Mouse (Mus musculus) brain, embryonic 14.5 days (tissue): ENCODE measurements around the gene Syk. TPM values are rescaled to one million over a fixed set of nuclear protein-coding genes. Genes with fewer than 3 reads are reported as not detected.

Experiments
- DNase-seq: peaks from one replicate; pipeline ENCODE4 v3.0.0-alpha.2; 2011; ENCODE audit warnings: low read depth
- CTCF ChIP-seq: fragments of 200-500 bp; IDR thresholded peaks from 2 replicates; pipeline ENCODE4 v1.5.1; 2012; ENCODE audit warnings: inconsistent platforms, mild to moderate bottlenecking, moderate library complexity, borderline replicate concordance; ENCODE audit not compliant: insufficient read depth, insufficient read length; ENCODE audit errors: extremely low read depth
- POLR2A ChIP-seq: fragments of 200-500 bp; IDR thresholded peaks from 2 replicates; pipeline ENCODE4 v1.6.1; 2012; ENCODE audit warnings: mild to moderate bottlenecking, inconsistent platforms, borderline replicate concordance; ENCODE audit not compliant: poor library complexity, insufficient read depth, insufficient read length, severe bottlenecking; ENCODE audit errors: extremely low read depth
- polyA plus RNA-seq: library from polyadenylated mRNA; depleted of rRNA; stranded (reverse); fragments of >200 nt; gene quantifications from 2 replicates; pipeline ENCODE4 v1.2.3, GENCODE M21; 2012

The Syk gene
- polyA plus RNA-seq, 1 experiment = 2.6 TPM

- TF ChIP-seq POLR2A = no peak
- TF ChIP-seq CTCF = no peak
- DNase-seq = no peak
These were observed 53.3 kb downstream of the Syk start for GRCm38 (mm10) chr13:52636176-52636748.

GRCm38 (mm10) chr13:52646566-52646965 is 63.6 kb downstream of the Syk start:
- DNase-seq = no peak
- TF ChIP-seq POLR2A (no peak), CTCF (no peak)

- DNase-seq = no peak
- no peak for TF ChIP-seq POLR2A
These were observed 65.2 kb downstream of the Syk start for GRCm38 (mm10) chr13:52647996-52648712.

GRCm38 (mm10) chr13:52649791-52650418 is 66.9 kb downstream of the Syk start:
- DNase-seq = no peak
- TF ChIP-seq POLR2A = no peak
- no peak for TF ChIP-seq CTCF

DNA sequence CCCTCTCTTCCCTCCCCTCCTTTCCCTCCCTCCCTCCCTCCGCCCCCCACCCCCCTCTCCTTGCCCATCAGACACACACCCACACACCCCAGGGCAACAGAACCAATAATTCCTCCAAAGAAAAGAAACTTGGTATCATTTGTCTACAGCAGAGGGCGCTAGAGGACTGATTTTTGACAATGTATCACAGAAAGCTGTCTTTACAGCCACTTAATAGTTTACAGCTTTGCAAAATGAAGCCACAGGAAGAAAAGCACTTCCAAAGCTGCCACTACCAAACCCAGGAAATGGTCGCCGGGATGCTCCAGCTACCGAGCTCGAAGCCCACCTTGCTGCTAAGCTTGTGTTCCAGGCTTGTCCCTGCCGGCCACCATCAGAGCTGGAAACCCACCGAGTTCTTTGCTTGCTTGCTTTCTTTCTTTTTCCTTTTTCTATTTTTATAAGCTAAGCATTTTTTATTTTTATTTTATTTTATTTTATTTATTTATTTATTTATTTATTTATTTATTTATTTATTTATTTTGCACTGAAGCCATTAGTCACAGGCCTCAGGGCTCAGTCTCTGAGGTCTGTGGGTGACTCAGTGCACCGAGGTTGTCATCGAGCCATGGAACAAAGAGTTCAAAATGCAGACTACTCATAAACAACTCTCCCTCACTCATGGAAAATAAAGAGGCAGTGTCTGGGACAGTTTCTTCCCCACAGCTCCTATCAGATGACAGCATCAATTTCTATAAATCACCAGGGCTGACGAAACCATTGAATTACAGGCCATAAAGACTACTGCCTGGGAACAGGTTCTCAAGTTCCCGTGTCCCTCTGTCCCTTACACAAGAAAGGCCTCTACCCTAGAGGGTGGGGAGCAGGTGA is 68.6 kb downstream of the Syk start:
- DNase-seq = peak; percentile 85
- TF ChIP-seq CTCF (peak; percentile 41; the same call in 1 of the 2 replicates), POLR2A (no peak)

DNA sequence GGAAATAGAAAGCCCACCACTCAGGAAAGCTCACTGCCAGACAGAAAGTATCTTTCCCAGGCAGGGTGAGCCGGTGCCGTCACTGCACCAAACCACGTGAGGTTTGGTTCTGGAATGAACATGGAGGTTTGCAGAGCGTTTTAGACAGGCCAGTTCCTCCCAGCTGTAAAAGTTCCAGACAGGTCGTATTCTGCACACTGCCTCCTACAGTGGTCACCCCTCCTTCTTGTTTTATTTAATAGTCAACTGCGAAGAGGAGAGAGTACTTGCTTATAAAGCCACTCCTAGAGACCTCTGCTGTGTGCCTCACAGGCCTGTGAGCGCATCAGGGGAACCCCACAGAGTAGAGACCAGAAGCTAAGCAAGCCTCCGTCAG is 69.3 kb downstream of the Syk start:
- DNase-seq = no peak
- TF ChIP-seq POLR2A (no peak), CTCF (no peak)

DNA sequence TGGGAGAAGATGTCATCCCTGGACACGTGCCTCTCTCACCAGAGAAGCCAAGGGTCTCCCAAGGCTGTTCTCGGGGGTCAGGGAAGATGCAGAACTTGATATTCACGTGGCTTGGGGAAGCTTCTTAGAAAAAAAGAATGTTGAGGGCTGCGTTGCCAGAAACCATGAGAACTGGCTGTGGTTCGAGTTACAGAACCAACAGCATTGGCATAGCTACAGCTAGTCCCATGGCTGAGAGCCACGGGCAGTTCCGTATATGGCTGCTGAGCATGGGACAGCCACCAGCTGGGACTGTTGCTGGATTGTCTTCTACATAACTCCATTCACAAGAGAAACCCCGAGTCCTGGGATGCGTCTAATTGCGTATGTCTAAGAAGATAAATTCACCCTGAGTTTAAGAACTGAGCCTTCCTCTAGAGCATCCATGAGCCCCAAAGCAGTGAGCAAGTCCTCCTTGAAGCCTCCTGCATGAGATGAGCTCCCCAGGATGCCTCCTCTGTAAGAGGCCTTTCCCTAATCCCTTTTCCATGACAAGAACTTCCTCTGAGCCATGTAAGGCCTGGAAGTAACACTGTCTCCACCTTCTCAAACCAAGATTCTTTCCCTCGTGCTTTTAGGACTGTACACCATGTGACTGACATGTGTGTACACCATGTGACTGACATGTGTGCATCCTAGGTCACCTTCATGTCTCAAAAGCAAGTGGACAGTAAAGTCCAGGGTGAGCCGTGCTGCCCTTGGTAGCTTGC is 71.3 kb downstream of the Syk start:
- DNase-seq = peak; percentile 17
- TF ChIP-seq CTCF (no peak), POLR2A (no peak)

GRCm38 (mm10) chr13:52654830-52655308 is 71.9 kb downstream of the Syk start:
- TF ChIP-seq POLR2A (no peak), CTCF (no peak)
- DNase-seq = peak; percentile 50

DNA sequence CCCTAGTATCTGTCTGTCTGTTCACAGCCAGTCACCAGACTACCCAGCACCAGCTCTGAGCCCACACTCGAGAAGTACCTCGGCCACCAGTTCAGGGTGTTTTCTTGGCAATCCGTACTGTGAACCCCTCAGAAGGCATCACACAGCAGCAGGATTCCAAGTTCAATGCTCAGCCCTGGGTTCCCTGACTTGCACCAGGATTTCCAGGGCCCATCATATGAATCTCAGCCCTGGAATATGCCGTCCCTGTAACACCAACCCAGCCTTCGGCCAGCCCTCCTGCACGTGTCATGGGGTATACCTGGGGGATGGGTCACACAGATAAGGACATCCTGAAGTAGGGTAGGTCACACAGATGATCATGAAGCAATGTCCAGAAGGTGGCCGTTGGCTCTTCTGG is 75.0 kb downstream of the Syk start:
- TF ChIP-seq POLR2A (no peak), CTCF (no peak)

DNA sequence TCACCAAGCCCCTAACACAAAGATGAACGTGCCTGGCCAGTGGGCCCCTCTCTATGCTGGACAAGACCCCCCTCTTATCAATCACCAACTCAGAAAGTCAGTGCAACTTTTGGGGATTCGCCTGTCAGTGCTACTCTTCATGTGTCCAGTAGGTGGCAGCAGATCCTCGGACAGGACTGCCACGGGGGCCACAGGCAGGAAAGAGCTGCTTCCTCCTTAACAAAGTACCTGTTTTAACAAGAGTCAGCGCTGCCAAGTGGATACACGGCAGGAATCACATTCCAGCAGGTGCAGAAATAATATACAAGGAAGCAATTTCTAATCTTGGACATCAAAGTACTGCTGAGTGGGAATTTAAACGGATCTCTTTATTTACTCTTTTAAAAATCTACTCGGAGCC is 75.5 kb downstream of the Syk start:
- peak; percentile 96 for TF ChIP-seq CTCF
- no peak for TF ChIP-seq POLR2A
- DNase-seq = peak; percentile 81

More for the DNA sequence above, 75.0 kb downstream of the Syk start:
- DNase-seq = no peak
